Mouse (Mus musculus): ENCODE data around the gene Limk2.

Gene Limk2

DNA sequence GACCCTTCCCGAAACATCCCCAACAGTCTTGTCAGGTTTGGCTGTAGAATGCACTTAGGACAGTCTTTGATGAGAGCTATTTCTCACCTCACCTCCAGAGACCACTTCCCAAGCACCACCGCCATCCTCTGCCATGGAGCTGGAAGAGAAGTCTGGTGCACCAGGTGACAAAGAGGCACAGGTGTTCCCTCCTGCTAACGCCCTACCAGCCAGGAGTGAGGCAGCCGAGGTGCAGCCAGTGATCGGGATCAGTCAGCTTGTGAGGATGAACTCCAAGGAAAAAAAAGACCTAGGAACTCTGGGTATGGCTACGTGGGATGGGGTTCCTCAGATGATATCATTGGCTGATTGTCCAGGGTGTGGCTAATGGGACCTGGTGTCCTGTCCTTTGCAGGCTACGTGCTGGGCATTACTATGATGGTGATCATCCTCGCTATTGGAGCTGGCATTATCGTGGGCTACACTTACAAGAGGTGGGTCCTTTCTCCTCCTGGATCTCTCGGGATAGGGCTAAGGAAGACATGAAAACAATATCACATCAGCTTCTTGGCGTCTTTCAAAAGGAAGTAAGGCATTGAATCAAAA is 75.8 kb downstream of the Limk2 start:
- DNase-seq (ENCODE audit: low spot score in 2 of 2) = no peak

DNA sequence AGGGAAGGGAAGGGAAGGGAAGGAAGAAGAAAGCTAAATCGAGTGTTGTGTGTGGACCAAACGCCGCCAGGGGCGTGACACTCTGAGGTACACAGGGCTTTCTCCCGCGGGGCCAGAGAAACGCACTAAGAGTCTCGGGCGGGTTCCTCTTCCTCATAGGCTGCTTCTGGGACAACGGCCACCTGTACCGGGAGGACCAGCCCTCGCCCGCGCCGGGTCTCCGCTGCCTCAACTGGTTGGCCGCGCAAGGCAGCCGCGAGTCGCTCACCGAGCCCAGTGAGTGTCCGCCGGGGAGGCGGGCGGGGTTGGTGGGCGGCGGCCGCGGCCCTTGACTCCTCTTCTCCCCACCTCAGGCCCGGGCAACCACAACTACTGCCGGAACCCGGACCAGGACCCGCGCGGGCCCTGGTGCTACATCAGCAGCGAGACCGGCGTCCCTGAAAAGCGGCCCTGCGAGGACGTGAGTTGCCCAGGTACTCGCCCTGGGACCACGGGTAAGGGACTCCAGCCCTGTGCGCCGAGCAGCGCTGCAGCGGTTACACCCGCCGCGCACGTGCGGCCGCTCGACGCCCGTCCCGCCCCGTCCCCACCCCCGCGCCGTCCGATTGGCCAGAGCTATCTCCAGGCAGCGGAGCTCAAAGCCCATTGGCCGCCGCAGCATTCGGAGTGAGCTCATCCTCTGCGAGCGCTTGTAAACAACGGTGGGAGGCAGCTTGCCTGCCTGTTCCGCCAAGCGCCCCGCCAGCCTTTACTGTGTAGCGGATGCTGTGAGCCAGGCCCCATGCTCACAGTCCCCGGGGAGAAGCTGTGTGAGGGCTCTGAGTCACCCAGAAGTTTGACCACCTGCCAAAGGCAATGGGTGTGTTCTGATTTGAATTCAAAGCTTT is 77.0 kb downstream of the Limk2 start:
- DNase-seq (ENCODE audit: low spot score in 2 of 2) = peak; percentile 96 to 98

DNA sequence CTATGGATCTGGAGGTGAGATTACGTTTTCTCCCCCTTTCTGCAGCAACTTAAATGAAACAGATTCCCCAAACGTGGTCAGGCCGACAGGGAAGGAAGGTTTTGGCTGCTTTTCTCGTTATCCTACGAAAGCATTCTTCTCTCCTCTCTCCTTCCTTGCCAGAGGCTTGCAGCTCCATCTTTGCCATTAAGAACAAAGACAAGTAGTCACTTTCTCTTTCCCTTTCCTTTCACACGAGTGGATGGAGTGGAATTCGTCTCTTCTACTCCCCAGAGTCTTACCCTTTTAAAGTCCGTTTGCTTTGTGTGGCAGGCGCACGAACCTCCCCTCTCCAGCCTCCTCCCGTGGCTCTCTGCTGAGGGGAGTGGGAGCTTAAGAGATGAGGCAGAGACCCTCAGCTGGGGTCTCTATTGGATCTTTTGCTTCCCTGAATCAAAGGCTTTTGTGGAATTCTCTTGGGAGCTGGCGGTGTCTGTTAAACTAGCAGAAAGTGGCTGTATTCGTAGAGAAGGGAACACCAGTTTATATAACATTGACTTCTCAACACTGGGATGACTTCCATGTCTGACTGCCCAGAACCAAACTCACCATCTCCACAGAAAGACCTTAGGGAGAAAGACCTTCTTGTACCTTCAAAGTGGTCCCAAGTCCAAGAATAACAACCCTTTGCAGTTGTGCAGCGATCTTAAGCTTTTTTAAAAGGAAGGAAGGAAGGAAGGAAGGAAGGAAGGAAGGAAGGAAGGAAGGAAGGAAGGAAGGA is 77.8 kb downstream of the Limk2 start:
- no peak for DNase-seq (ENCODE audit: low spot score in 2 of 2)

DNA sequence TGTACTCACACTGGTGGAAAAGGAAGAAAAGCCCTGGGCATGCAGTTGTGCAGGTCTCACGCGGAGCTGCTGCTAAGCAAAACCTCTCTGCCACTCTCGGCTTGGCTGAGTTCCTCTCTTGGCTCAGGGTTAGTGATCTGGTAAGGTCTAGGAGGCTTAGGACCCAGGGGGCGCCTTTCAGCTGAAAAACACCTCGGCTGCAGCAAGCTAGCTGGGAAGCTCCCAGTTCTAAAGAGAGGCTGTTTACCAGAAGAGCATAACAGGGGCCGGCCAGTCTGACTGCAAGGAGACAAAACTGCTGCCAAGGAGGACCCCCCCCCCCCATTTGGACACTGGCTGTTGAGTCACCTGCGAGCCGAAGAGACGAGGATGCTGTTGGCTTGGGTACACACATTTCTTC is 78.4 kb downstream of the Limk2 start:
- peak; percentile 88 to 90 for DNase-seq (ENCODE audit: low spot score in 2 of 2)

DNA sequence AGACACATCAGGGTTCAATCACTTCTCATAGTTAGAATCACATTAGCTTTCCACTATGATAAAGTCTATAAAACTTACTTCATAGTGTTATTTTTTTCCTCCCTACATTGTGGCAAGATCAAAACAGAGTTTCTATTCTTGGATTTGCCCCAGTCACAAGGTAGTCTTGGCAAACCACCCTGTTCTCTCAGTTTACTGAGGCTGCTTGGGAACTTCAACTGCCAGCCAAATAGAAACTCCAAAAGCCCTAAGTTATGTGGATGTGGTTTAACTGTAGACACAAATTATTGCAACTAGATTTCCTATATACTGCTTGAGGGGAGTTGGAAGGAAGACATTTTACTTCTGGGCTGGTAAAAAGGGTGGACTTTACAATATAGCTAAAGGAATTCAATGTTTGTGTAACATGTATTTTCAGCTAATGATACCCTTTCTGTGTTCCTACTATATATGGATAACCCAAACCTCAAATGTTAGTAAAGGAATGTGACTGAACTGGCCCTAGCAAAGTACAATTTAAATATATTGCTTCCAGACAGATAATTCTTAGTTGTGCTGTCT is 79.0 kb downstream of the Limk2 start, which contains the start of gene Pik3ip1:
TSS of gene Pik3ip1 (plus strand) at position 511 of the 561 bp plus-strand sequence.
- no peak for DNase-seq (ENCODE audit: low spot score in 2 of 2)

DNA sequence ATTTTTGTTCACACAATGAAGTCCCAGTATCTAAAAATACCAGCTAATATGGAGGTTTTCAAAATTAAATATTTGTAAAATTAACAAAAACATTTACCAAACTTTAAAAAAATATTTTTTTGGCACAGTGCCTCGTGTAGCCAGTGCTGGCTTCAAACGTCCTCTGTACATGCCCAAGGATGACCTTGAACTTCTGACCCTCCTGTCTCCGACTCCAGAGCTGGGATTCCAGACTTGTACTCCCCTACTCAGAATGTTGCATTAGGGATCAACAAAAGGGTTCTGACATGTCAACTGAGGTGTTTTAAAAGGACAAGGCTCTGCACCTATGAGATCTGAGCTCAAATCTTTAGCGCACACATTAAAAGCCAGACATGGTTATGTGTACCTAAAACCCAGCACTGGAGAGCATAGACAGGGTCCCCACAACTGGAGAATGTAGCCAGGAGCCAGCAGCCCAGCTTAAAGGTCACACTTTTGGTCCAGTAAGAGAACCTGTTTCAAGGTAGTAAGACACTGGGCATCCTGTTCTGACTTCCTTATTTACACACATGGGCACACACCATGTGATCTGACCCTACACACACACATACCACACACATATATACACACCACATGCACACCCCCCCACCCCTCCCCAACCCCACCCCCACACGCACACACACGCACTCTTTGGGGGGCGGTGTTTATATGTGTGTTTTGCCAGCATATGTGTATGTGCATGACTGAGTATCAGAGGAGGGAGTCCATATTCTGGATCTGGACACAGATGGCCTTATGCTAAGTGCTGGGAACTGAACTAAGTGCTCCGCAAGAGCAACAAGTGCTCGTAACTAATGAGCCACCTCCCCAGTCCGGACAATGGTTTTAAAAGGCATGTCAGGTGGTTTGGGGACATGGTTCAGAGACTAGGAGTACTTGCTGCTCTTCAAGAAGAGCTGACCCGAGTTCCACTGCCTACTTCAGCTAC is 79.9 kb downstream of the Limk2 start:
- DNase-seq (ENCODE audit: low spot score in 2 of 2) = no peak

DNA sequence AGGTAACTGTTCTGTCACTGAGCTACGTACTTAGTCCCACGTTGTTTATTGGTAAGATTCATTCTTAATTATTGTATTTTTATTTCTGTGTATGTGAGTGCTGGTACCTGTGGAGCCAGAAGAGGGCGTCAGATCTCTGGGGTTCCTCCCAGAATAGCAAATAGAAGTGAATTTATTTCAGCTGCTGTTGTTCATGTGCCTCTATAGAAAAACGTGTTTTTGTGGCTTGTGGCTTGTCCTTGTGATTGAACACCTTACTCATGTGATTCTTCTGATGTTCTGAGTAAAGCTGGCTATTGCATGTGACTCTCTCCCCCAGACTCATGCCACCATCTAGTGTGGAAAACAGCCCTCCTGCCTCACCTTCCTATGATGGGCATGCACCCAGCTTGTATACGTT is 80.7 kb downstream of the Limk2 start:
- no peak for DNase-seq (ENCODE audit: low spot score in 2 of 2)

DNA sequence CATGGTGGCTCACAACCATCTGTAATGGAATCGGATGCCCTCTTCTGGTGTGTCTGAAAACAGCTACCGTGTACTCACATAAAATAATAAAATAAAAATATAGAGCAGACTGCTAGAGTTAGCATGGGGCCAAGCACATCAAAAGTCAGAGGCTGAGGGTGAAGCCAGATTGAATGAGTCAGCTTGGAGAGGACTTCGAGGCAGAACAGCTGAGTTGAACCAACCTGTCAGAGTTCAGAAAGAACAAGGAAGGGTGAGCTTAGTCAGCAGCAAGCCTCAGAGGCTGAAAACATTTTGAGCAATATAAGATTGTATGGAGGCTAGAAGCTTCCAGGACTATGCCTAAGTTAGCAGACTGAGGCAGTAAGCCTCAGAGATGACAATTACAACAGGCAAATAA is 90.7 kb downstream of the Limk2 start:
- DNase-seq (ENCODE audit: low spot score in 2 of 2) = no peak

DNA sequence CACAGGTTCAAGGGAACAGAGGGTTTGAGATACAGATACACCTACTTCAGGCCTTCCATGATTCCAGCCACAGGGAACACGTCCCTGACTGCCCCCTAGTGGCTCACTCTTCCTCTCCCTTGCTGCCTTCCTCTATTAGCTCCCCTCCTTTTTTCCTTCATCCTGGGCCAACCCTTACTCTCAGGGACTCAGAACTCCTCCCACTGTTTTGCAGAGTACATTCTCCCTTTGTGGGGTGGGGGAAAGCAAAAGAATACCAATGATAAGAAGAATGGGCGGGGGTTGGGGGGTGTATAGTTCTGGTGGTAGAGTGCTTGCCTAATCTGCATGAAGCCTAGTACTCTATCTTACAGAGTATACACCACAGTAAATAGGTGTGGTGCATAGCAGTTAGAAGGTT is 94.8 kb downstream of the Limk2 start:
- no peak for DNase-seq (ENCODE audit: low spot score in 2 of 2)

DNA sequence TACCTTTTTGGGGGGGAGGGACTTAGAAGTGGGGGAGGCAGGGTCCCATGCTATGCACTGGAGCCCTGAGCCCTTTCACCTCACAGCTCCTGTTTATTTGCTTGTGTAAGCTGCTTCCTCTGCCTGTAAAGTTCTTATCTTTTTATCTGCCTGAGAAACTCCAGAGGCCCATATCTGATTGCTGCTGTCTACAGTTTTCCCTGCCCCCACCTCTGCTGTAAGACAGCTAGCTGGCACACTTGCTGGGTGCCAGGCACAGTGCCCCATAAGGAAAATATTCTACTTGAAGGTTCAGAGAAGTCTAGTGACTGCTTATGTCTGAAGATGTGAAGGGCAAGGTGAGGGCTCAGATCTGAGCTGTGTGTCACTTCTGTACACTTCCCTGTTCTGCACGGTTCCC is 95.7 kb downstream of the Limk2 start:
- no peak for DNase-seq (ENCODE audit: low spot score in 2 of 2)

DNA sequence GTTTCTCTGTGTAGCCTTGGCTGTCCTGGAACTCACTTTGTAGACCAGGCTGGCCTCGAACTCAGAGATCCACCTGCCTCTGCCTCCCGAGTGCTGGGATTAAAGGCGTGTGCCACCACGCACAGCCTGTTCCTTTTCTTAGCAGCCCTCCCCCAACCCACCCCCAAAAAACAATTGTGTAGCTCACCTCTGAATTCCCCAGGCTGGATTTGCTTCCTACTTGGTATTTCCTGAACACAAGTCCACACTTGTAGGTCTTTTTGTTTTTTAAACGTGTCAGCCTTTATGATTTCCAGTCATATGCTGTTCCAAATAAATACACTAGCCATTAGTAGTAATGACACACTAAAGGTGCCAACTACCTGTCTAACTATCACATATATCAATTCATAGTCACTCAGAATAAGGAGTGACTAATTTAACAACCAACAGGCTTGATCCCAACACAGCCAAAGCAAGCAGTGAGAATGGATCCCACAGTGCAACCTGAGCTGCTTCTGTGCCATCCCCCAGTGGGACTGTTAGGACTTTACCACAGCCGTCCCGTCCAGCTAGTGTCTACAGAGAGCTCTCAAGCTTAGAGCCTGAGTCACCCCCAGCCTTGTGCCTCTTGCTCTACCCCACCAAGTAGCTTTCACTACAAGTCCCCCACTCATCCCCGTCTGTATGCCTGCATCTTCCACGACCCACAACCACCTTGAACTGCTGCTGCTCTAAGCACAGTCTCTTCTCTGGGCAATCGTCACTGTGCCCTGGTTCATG is 97.2 kb downstream of the Limk2 start:
- no peak for DNase-seq (ENCODE audit: low spot score in 2 of 2)

DNA sequence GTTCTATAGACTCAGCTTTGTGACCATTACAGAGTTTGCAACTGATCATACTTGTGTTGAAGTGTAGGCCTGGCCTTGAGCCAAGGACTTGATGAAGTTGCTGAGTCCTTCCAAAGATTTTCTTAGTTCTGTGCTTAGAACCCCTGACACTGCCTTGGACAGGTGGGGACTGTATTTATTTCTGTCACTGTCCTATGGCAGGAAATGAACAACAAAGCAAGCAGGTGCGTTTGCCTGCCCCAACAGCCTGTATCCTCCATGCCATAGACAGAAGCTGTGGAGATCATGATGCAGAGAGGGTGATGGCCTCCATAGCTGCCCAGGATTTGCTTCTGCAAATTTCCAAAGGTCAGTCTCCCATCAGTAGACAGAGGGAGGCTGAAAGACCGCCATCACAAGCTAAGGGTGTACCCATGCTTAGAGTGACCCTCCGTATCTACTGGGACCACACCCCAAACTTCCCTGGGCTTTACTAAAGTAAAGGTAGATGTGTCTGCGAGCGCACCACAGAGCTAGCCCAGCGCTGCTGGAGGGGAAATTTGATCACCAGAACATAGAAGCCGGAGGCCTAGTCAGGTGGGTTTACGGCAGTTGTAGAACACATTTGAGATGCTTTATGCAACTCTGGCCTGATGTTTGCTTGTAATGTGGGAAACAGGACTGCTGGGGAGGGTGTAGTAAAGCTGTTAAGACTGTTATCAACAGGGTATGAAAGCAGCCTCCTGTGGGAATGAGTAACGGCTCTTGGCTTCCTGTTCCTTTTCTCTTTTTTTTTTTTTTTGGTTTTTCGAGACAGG is 98.0 kb downstream of the Limk2 start:
- DNase-seq (ENCODE audit: low spot score in 2 of 2) = no peak

DNA sequence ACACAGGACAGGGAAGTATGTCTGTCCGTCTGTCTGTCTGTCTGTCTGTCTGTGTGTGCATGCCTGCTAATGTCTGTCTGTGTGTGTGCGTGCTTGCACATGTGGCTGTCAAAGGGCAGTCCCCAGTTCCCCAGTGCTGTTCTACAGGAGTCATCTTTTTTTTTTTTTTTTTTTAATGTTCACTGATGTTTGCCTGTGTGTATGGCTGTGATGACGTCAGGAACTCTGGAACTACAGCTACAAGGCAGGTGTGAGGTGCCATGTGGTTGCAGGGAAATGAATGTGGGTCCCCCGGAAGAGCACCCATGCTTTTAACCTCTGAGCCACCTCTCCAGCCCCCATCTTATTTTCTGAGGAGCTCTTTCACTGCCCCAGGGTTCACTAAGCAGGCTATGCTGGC is 99.1 kb downstream of the Limk2 start:
- no peak for DNase-seq (ENCODE audit: low spot score in 2 of 2)

DNA sequence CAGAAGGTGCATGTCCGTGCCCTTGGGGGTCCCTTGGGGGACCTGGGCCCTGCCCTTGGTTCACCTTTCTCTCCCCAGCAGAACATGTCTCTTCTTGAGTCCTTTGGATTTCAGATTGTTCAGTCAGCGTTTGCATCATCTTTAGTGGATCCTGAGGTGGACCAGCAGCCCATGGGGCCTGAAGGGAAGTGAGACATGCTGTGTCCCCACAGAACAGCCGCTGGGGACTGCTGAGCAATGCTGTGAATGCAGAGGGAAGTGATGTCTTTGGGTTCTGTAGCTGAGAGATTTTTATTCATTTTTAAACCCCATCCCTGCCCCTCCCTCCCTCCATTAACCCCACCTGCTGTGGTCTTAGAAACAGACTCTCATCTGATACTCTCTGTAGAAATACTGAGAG is 101.1 kb downstream of the Limk2 start:
- no peak for DNase-seq (ENCODE audit: low spot score in 2 of 2)

DNA sequence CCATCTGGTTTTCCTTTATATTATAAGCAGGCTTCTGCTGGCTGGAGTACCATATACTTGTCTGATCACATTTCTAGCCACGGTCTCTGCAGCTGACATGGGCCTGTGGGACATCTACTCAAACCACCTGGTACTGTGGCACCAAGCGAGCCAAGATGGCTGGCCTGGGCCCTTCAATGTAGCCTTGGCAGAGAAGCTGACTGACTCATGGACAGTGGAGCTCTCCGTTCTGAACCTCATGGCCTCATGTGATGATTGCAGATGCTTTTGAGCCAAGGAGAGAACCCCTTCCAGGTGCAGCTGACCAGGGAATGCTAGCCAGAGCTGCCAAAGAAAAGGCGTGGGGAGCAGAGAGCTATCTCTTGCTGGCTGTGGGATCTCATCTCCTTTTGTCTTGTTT is 103.2 kb downstream of the Limk2 start:
- DNase-seq (ENCODE audit: low spot score in 2 of 2) = no peak

DNA sequence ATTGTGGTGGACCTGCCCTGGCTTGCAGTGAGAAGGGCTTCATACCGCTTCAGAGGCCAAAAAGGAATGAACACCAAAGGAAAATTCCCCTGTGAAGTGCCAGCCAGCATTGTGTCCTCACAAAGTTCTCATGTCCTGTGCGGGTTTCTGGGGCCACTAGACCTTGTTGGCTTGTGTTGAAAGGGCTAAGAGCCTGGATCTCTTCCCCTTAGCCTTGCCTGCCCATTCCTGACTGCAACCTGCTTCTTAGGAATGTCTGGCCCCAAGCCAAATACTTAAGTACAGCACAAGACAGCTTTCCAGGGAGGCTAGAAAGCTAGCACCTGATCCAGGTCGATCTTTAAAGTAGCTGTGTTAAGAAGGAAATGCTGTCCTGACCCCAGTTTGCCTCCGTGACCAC is 106.2 kb downstream of the Limk2 start:
- DNase-seq (ENCODE audit: low spot score in 2 of 2) = no peak

DNA sequence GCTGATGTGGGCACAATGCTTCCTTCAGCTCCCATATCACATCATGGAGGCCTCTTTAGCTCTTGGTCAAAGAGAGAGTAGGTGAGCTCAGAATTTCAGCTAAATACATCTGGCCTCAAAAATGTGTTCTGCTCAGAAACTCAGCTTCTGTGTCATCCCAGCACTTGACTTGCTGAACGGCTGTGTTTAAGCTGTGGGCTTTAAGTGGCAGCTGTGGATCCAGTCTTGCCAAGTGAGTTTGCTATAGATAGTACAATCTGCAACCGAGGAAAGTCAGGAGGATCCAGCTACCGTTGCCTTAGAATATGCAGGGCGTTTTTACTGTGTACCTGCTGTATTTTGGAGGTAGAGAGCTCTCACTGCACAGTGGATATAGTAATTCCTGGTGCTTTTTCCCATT is 106.6 kb downstream of the Limk2 start:
- DNase-seq (ENCODE audit: low spot score in 2 of 2) = no peak

DNA sequence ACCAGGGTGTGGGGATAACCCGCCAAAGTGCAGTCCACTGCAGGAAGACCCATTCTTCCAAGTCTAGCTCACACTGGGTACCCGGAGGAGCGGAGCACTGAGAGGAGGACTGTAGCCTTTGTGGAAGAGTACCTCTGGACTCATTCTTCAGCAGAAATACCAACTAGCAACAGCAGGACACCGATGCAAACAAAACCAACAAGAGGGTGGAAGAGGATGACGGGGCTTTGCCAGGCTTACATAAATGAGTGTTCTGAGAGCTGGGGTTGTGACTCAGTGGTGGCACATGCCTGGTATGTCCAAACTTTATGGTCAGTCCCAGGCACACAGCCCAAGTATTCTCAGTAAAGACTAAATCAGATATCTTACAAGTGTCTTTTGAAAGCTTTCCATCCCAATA is 107.9 kb downstream of the Limk2 start:
- no peak for DNase-seq (ENCODE audit: low spot score in 2 of 2)

DNA sequence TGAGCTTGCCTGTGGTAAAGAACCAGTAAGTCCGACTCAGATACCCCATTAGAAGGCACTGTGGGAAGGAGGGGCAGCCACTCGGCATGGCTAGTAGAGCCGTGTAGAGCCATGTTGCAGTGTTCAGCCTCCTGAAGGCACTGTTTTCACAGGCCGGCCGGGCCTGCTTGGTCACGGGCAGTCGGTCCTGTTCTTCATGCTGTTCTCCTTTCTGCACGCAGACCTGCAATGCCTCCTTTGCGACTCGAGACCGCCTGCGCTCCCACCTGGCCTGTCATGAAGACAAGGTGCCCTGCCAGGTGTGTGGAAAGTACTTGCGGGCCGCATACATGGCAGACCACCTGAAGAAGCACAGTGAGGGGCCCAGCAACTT is 110.2 kb downstream of the Limk2 start:
- DNase-seq (ENCODE audit: low spot score in 2 of 2) = no peak

Data from spleen, postnatal 36 days (tissue).